Mouse (Mus musculus) liver, embryonic 14.5 days (tissue): ENCODE measurements at regions not wholly inside any gene's neighbourhood (a gene's known extent, or its start where the extent isn't known, plus 50 kb on each side); places are given as distances from the start of the nearest gene placed in this dataset.

ENCODE experiments used
- ATAC-seq: fragments of 200-750 bp; cut with Nextera tagmentation; 2 replicates; pipeline ENCODE4 v1.8.0; 2017; ENCODE audit warnings: moderate number of reproducible peaks, mild to moderate bottlenecking, moderate library complexity; ENCODE audit not compliant: insufficient read depth
- DNase-seq, 3 experiments: peaks; one replicate each; pipeline ENCODE4 v3.0.0-alpha.2; 2012 to 2013; ENCODE audit warnings: low read depth in 3 of 3, low spot score in 3 of 3
- H3K27ac ChIP-seq: fragments of 300-500 bp; sonication (generic); 2 replicates; pipeline ENCODE4 v1.5.1; 2014; ENCODE audit warnings: moderate library complexity, mild to moderate bottlenecking, control low read depth, inconsistent platforms
- H3K27me3 ChIP-seq: fragments of 300-500 bp; sonication (generic); 2 replicates; pipeline ENCODE4 v1.6.1; 2014; ENCODE audit warnings: mild to moderate bottlenecking, low read length, moderate library complexity; ENCODE audit not compliant: control insufficient read depth, insufficient read depth
- H3K36me3 ChIP-seq: fragments of 300-500 bp; sonication (generic); replicated peaks from 2 replicates; pipeline ENCODE4 v1.6.1; 2014; ENCODE audit warnings: low read depth; ENCODE audit not compliant: control insufficient read depth, insufficient read depth
- H3K4me1 ChIP-seq, 2 experiments: fragments of 200-500 bp in 1 of 2; fragments of 300-500 bp in 1 of 2; sonication (generic) in 1 of 2; replicated peaks; 2 replicates each; pipeline ENCODE4 v1.6.1; 2012 to 2014; ENCODE audit warnings: antibody characterized with exemption in 1 of 2, inconsistent platforms in 1 of 2, low read length in 1 of 2; ENCODE audit not compliant: control insufficient read depth in 2 of 2, insufficient read depth in 2 of 2
- H3K4me2 ChIP-seq: fragments of 300-500 bp; sonication (generic); 2 replicates; pipeline ENCODE4 v1.6.1; 2014; ENCODE audit warnings: low read depth, mild to moderate bottlenecking, control low read depth, moderate library complexity
- H3K4me3 ChIP-seq, 2 experiments: fragments of 200-500 bp in 1 of 2; fragments of 300-500 bp in 1 of 2; sonication (generic) in 1 of 2; 2 replicates each; pipeline ENCODE4 v1.5.1; 2012 to 2014; ENCODE audit warnings: low read depth in 2 of 2, low read length in 2 of 2, mild to moderate bottlenecking in 2 of 2, control low read depth in 1 of 2, inconsistent platforms in 1 of 2, moderate library complexity in 1 of 2; ENCODE audit not compliant: insufficient read depth in 1 of 2
- H3K9ac ChIP-seq: fragments of 300-500 bp; sonication (generic); replicated peaks from 2 replicates; pipeline ENCODE4 v1.6.1; 2014; ENCODE audit warnings: mild to moderate bottlenecking, control low read depth, moderate library complexity
- H3K9me3 ChIP-seq: fragments of 300-500 bp; sonication (generic); 2 replicates; pipeline ENCODE4 v1.6.1; 2016; ENCODE audit warnings: low read length, mixed read lengths; ENCODE audit not compliant: control insufficient read depth
- CTCF ChIP-seq: IDR thresholded peaks from 2 replicates; pipeline ENCODE4 v1.5.1; 2016; ENCODE audit warnings: antibody characterized with exemption, low read depth, control low read depth
- EP300 ChIP-seq: IDR thresholded peaks from 2 replicates; pipeline ENCODE4 v1.6.1; 2016; ENCODE audit warnings: antibody characterized with exemption, low read depth
- WGBS: fragments of 180-500 bp; shearing (Covaris S2); extraction: QIAGEN DNeasy Blood & Tissue Kit; methylation state at CpG from one replicate; pipeline ENCODE4 v1.1.7; 2014; ENCODE audit not compliant: insufficient replicate concordance; 5-methylcytosine and 5-hydroxymethylcytosine counted together

DNA sequence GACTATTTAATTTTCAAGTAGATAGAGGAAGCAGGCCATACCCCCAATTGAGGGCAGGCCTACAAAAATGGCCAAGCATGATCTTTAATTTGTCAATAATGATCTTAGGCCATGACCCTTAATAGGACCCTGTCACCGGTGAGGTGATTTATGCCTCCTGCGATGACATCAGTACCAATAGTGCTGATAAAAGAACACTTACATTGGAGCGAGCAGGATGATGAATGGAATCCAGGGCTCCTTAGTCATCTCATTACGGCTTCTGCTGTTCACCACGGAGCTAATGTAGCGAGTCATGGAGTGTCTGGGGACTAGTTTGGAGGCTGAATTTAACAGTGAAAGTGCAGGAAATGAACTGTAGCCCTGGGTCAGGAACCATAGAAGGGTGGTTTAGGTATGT is 308.6 kb downstream of the En1 start:
- Histone ChIP-seq H3K4me1 (no peaks in the 10 kb centered on the region), H3K9me3 (no peaks in the 10 kb centered on the region), H3K9ac (no peak overlapping the region), H3K27me3 (no peaks in the 10 kb centered on the region), H3K27ac (no peak overlapping the region), H3K36me3 (no peaks in the 10 kb centered on the region), H3K4me2 (no peak overlapping the region), H3K4me3 (no peak overlapping the region)
- DNase-seq = no peak
- ATAC-seq = no peak
- TF ChIP-seq EP300 (no peak), CTCF (no peak)
- 64% methylated on average over 6 of the region's 6 CpGs for WGBS

DNA sequence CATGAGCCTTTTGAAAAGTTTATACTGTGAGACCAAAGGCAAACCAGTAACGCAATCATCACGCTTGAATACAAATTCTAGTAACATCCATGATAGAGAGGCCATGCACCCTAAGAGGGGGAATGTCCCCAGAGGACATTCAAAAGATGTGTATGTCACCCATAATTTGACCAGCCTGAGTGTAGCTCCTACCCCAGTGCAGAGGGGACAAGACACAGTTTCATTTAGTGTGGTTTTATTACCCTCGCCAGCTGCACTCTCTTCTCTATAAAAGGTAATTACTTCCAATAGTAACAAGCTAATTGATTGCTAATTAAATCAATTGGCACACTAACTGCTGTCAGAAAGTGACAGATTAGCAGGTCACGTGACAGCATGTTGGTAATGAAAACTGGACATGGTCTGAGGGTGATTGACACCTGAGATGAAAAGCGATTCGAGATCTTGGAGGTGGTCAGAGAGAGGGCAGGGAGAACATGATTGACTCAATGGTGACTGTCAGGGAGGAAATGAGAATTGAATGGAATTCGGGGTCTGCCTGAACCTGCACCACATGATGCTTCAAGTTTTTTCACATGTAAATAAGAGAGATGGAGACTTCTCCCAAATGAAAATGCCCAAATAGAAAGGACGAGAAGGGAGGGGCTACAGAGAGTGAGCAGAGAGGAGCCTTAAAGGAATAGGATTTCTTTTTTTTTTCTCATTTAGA is 309.9 kb downstream of the En1 start:
- WGBS = 53% methylated on average over 8 of the region's 8 CpGs
- no peak overlapping the region for H3K27ac ChIP-seq
- ATAC-seq (no peak), DNase-seq (no peak)
- no peaks in the 10 kb centered on the region for H3K36me3 ChIP-seq
- H3K4me1 ChIP-seq = no peaks in the 10 kb centered on the region
- H3K9ac ChIP-seq = no peak overlapping the region
- H3K4me2 ChIP-seq = no peak overlapping the region
- H3K4me3 ChIP-seq = no peak overlapping the region
- H3K9me3 ChIP-seq = no peaks in the 10 kb centered on the region
- TF ChIP-seq CTCF (no peak), EP300 (no peak)
- no peaks in the 10 kb centered on the region for H3K27me3 ChIP-seq

DNA sequence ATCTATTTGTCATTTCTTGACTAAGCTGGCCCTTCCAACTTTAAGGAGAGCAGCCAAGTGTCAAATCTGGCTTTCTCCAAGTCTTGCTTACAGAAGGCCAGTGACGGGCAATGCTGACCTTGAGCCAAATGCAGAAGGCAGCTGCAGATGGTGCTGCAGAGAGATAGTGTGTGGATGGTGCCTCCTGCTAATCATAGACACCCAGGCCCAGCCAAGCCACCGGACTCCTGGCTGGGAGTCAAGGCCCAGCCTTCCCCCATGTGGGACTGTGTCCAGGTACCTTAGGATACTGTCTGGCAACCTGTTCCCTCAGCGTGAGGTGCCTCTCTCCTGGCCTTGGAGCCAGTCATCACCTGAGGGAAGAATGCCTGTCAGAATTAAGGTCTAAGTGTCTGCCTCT is 319.3 kb downstream of the En1 start:
- Histone ChIP-seq H3K27ac (no peak overlapping the region), H3K4me2 (no peak overlapping the region), H3K36me3 (no peaks in the 10 kb centered on the region), H3K9me3 (no peaks in the 10 kb centered on the region), H3K4me3 (no peak overlapping the region), H3K9ac (no peak overlapping the region), H3K27me3 (no peaks in the 10 kb centered on the region), H3K4me1 (no peaks in the 10 kb centered on the region)
- DNase-seq = no peak
- 59% methylated on average over 3 of the region's 3 CpGs for WGBS
- ATAC-seq = no peak
- TF ChIP-seq EP300 = no peak
- TF ChIP-seq CTCF = no peak

DNA sequence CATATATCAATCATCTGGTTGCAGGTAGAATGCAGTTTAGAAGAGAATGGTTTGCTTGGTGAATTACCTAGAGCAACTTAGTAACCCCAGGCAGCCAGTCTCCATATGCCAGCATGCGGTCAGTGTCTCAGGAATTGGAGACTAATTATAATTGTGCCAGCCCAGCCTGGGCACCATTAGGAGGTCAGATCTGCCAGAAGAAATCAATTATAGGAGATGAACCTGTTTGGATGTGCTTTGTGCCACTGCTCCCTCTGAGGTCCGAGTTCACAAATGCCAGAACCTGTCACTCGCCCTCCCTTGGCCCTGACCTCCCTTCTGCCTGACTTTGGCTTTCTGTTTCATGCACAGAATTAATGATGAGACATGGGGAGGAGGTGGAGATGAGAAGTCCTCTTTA is 323.1 kb downstream of the En1 start:
- WGBS = 55% methylated on average over 3 of the region's 3 CpGs

DNA sequence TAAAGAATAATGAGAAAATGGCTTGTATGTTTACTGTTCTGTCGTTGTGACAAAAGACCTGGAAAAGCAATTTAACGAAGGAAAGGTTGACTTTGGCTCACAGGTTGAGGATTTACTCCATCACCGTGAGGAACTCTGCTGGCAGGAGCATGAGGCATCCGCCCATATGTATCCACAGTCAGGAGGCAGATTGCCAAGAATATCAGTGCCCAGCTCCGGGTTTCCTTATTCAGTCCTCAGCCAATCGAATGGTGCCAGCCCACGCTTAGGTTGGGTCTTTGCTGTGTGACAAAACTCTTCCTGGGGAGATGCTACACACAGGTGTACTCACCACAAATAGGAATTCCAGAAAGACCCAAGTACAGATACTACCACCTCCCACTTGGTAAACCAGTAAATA is 327.9 kb downstream of the En1 start:
- Histone ChIP-seq H3K9ac (no peak overlapping the region), H3K4me1 (no peaks in the 10 kb centered on the region), H3K36me3 (no peaks in the 10 kb centered on the region), H3K9me3 (no peaks in the 10 kb centered on the region), H3K4me3 (no peak overlapping the region), H3K4me2 (no peak overlapping the region), H3K27me3 (no peaks in the 10 kb centered on the region), H3K27ac (no peak overlapping the region)
- no peak for TF ChIP-seq CTCF
- TF ChIP-seq EP300 = no peak
- ATAC-seq = no peak
- 63% methylated on average over 7 of the region's 7 CpGs for WGBS
- no peak for DNase-seq

More for the DNA sequence above, 323.1 kb downstream of the En1 start:
- Histone ChIP-seq H3K27ac (no peak overlapping the region), H3K4me1 (no peaks in the 10 kb centered on the region), H3K9me3 (no peaks in the 10 kb centered on the region), H3K9ac (no peak overlapping the region), H3K36me3 (no peaks in the 10 kb centered on the region), H3K27me3 (no peaks in the 10 kb centered on the region), H3K4me2 (no peak overlapping the region), H3K4me3 (no peak overlapping the region)
- ATAC-seq (no peak), DNase-seq (no peak)
- TF ChIP-seq CTCF (no peak), EP300 (no peak)
